Comparison of ENCODE assay signal across 8 mouse cellular contexts in the genomic region with DNA sequence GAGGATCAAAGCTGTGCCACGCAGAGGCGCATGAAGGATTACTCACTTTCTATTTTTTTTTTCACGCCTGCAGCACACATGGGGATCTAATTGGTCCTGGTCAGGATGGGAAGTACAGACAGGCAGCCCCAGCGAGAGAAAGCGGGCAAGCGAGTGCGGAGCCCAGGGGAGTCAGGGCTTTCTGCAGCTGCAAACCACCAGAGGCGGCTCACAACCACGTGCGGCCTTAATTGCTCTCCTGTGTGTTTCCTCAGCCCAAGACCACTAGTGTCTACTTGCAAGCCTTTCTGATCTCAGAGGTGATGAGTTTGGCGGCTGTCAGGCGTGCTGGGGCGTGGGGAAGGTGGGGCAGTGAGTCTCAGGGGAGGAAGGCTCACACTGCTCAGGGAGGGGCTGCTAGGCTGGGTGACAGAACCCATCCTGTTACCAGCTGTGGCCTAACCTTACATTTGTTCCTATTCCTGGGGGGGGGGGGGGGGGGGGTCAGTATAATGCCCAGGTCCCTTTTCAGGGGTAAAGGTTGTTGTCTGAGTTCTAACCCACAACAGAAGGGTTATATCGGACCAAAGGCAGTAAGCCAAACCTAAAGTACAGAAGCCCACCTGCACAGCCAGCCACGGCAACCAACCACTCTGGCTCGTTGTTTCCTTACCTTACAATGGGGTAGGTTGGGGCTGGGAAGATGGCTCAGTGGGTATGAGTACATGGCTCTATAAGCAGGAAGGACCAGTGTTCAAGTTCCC.
DNase-seq lines count a peak whose midpoint lies in the region; ATAC-seq lines count a peak whose summit lies in the region.

No protein-coding gene starts in this region.

- H3K4me1 ChIP-seq in forebrain, embryonic 11.5 days (replicated peaks; ENCODE audit: control insufficient read depth, insufficient read depth, low read length), result peaks cover 4% of the 10 kb centered on the region
- H3K4me1 ChIP-seq in limb, embryonic 15.5 days, result peaks cover 43% of the 10 kb centered on the region
- peaks cover 11% of the 10 kb centered on the region for H3K4me1 ChIP-seq in neural tube, embryonic 13.5 days (replicated peaks)

- 0 out of 2 replicates have a peak, but pooled peaks have one; percentile 70 for ATAC-seq in forebrain, embryonic 11.5 days (replicated peaks; ENCODE audit: low FRiP score)
- ATAC-seq in limb, embryonic 15.5 days (ENCODE audit: insufficient number of reproducible peaks, low FRiP score, low TSS enrichment, low read depth), result 0 out of 2 replicates have a peak, but pooled peaks have one; percentile 13
- peak; percentile 64 for ATAC-seq in neural tube, embryonic 13.5 days (ENCODE audit: low read depth)

- no peak overlapping the region for H3K27ac ChIP-seq in forebrain, embryonic 11.5 days (ENCODE audit: low read depth, low read length)
- H3K27ac ChIP-seq in limb, embryonic 15.5 days, result peak overlapping the region; percentile 60; the same call in 1 of the 2 replicates
- H3K27ac ChIP-seq in neural tube, embryonic 13.5 days (replicated peaks), result no peak overlapping the region

- H3K9ac ChIP-seq in forebrain, embryonic 11.5 days (ENCODE audit: low read length), result 0 out of 2 replicates have a peak overlapping the region, but pooled peaks have one; percentile 14
- 0 out of 2 replicates have a peak overlapping the region, but pooled peaks have one; percentile 8 for H3K9ac ChIP-seq in limb, embryonic 15.5 days
- H3K9ac ChIP-seq in neural tube, embryonic 13.5 days, result peak overlapping the region; percentile 52

- intact Hi-C loops in heart, postnatal 14 days (cut with DNase I), result no loop called here

- no peaks in the 10 kb centered on the region for H3K36me3 ChIP-seq in forebrain, embryonic 11.5 days (ENCODE audit: control insufficient read depth, insufficient read depth, low read length)
- no peaks in the 10 kb centered on the region for H3K36me3 ChIP-seq in limb, embryonic 15.5 days
- no peaks in the 10 kb centered on the region for H3K36me3 ChIP-seq in neural tube, embryonic 13.5 days

- peaks cover 17% of the 10 kb centered on the region for H3K27me3 ChIP-seq in forebrain, embryonic 11.5 days (ENCODE audit: control insufficient read depth, insufficient read depth, low read length)
- no peaks in the 10 kb centered on the region for H3K27me3 ChIP-seq in limb, embryonic 15.5 days
- peaks cover 34% of the 10 kb centered on the region for H3K27me3 ChIP-seq in neural tube, embryonic 13.5 days

- H3K4me2 ChIP-seq in forebrain, embryonic 11.5 days (ENCODE audit: low read depth, low read length, severe bottlenecking), result peak overlapping the region; percentile 31; the same call in 1 of the 2 replicates
- H3K4me2 ChIP-seq in limb, embryonic 15.5 days, result peak overlapping the region; percentile 44
- peak overlapping the region; percentile 48 for H3K4me2 ChIP-seq in neural tube, embryonic 13.5 days

- H3K4me3 ChIP-seq in forebrain, embryonic 11.5 days (ENCODE audit: low read depth, low read length), result no peak overlapping the region
- peak overlapping the region; percentile 16; the same call in 1 of the 2 replicates for H3K4me3 ChIP-seq in limb, embryonic 15.5 days
- H3K4me3 ChIP-seq in neural tube, embryonic 13.5 days, result peak overlapping the region; percentile 21

- 11% methylated on average over 16 of the region's 16 CpGs for WGBS in forebrain, embryonic 11.5 days
- WGBS in limb, embryonic 15.5 days, result 10% methylated on average over 16 of the region's 16 CpGs
- 13% methylated on average over 16 of the region's 16 CpGs for WGBS in neural tube, embryonic 13.5 days

- DNase-seq in ovary, postnatal 36 days (ENCODE audit: low spot score), result peak; percentile 26
- DNase-seq in ovary, postnatal 14 days (ENCODE audit: low spot score), result no peak
- DNase-seq in forebrain, embryonic 11.5 days (ENCODE audit: low spot score), result peak; percentile 72
- peak; percentile 23 to 37 for DNase-seq in heart, postnatal 14 days
- peak; percentile 62 for DNase-seq in testis, postnatal 14 days (ENCODE audit: low spot score)
- no peak for DNase-seq in cerebellum, adult 9-10 months

- H3K9me3 ChIP-seq in forebrain, embryonic 11.5 days (ENCODE audit: control insufficient read depth, low read length), result no peaks in the 10 kb centered on the region
- no peaks in the 10 kb centered on the region for H3K9me3 ChIP-seq in limb, embryonic 15.5 days
- H3K9me3 ChIP-seq in neural tube, embryonic 13.5 days, result no peaks in the 10 kb centered on the region

Comparison
In these comparisons a context has a peak if more than half of its experiments do, and no peak if none do; other contexts are left out.
1. DNase-seq: peak in ovary, postnatal 36 days (single experiment), forebrain, embryonic 11.5 days (single experiment), heart, postnatal 14 days (2 of 2) and testis, postnatal 14 days (single experiment); none in ovary, postnatal 14 days (single experiment) and cerebellum, adult 9-10 months (single experiment).
2. ATAC-seq: peak in every context shown above with its lines; median percentile 70 in forebrain, embryonic 11.5 days; 64 in neural tube, embryonic 13.5 days; 13 in limb, embryonic 15.5 days.
3. Peak in every context shown above with its lines, with median percentiles within 50 percentile points of each other: H3K4me2 ChIP-seq and H3K9ac ChIP-seq.